Mouse (Mus musculus) embryonic facial prominence, embryonic 13.5 days (tissue): ENCODE data around the gene Sv2c. TPM values are rescaled to one million over a fixed set of nuclear protein-coding genes. Genes with fewer than 3 reads are reported as not detected.

ENCODE experiments used
- ATAC-seq: fragments of 200-750 bp; cut with Nextera tagmentation; 2 replicates; pipeline ENCODE4 v1.8.0; 2017; ENCODE audit warnings: low read depth; ENCODE audit not compliant: insufficient number of reproducible peaks, insufficient read depth, low FRiP score, low TSS enrichment
- H3K27ac ChIP-seq: fragments of 300-500 bp; sonication (generic); 2 replicates; pipeline ENCODE4 v1.5.1; 2015; ENCODE audit warnings: moderate library complexity, mild to moderate bottlenecking, inconsistent platforms
- H3K27me3 ChIP-seq: fragments of 300-500 bp; sonication (generic); 2 replicates; pipeline ENCODE4 v1.6.1; 2015; ENCODE audit warnings: mild to moderate bottlenecking, inconsistent platforms
- H3K36me3 ChIP-seq: fragments of 300-500 bp; sonication (generic); 2 replicates; pipeline ENCODE4 v1.6.1; 2015; ENCODE audit warnings: mild to moderate bottlenecking, inconsistent platforms
- H3K4me1 ChIP-seq: fragments of 300-500 bp; sonication (generic); 2 replicates; pipeline ENCODE4 v1.6.1; 2015; ENCODE audit warnings: inconsistent platforms
- H3K4me2 ChIP-seq: fragments of 300-500 bp; sonication (generic); 2 replicates; pipeline ENCODE4 v1.6.1; 2015; ENCODE audit warnings: moderate library complexity, mild to moderate bottlenecking, inconsistent platforms
- H3K4me3 ChIP-seq: fragments of 300-500 bp; sonication (generic); 2 replicates; pipeline ENCODE4 v1.5.1; 2015; ENCODE audit warnings: mild to moderate bottlenecking, inconsistent platforms
- H3K9ac ChIP-seq: fragments of 300-500 bp; sonication (generic); 2 replicates; pipeline ENCODE4 v1.6.1; 2015; ENCODE audit warnings: mild to moderate bottlenecking, inconsistent platforms
- H3K9me3 ChIP-seq: fragments of 300-500 bp; sonication (generic); 2 replicates; pipeline ENCODE4 v1.6.1; 2016; ENCODE audit warnings: inconsistent platforms
- WGBS: fragments of 180-500 bp; shearing (Covaris S2); methylation state at CpG from one replicate; pipeline ENCODE4 v1.1.7; 2015; ENCODE audit warnings: mixed read lengths; 5-methylcytosine and 5-hydroxymethylcytosine counted together
- polyA plus RNA-seq: library from polyadenylated mRNA; unstranded; fragments of >200 nt; fragmentation: Nextera tagmentation; extraction: Ambion mirVana; gene quantifications from 2 replicates; pipeline ENCODE4 v1.2.1, GENCODE M21; 2015

Gene Sv2c
- polyA plus RNA-seq = 1.5 and 1.8 TPM in 2 replicates

DNA sequence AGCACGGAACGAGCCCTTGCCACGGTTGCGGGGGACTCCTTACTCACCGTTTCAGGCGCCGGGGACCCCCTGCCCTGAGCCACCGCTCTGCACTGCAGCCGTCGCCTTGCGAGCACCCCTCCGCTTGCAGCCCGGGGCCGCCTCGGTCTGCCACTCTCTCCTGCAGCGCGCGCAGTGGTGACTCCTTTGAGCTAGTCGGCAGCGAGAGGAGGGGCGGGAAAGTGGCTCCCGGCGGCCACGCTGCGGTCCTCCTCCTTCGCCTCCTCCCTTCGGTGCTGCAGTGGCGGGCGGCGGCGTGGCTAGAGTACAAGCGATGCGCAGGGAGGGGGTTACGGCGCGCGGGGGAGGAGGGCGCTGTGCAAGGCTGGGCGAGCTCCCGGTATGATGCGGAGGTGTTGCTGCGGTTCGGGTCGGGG lies at the start of gene Sv2c:
TSS of gene Sv2c (minus strand) at position 177 of the 416 bp plus-strand sequence.
- ATAC-seq = peak; percentile 66; the same call in 1 of the 2 replicates
- Histone ChIP-seq H3K4me1 (peaks cover 30% of the 10 kb centered on the region), H3K4me3 (peak within 1 kb of the TSS; percentile 50), H3K36me3 (no peaks in the 10 kb centered on the region), H3K4me2 (peak within 1 kb of the TSS; percentile 95), H3K27me3 (peaks cover 80% of the 10 kb centered on the region), H3K9ac (peak within 1 kb of the TSS; percentile 62), H3K27ac (no peak within 1 kb of the TSS), H3K9me3 (no peaks in the 10 kb centered on the region)
- 1% methylated on average over 38 of the region's 44 CpGs for WGBS

DNA sequence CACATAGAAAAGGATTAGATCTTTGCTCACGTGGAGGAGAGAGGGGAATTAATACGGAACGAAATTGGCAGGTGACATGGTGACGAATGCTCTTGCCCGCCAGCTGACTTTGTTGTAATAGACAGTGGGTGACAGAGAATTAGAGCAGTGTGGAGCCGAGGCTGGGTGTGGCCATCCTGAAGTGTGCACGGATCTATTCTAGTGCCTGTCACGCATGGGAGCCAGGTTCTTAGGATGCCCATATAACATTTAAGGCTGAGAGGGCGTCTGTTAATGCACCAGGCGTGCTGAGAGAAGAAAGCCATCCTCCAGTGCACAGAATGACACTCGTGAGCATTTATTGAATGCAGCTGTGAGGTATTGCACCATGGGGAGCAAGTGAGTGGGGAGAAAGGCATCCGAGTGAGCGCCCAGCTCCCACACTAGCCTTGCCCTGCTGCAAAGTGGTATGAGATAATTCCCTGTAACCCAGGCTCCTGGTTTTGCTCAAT lies 48.3 kb upstream of the Sv2c start:
- Histone ChIP-seq H3K27ac (no peak overlapping the region), H3K9me3 (no peaks in the 10 kb centered on the region), H3K4me2 (no peak overlapping the region), H3K27me3 (no peaks in the 10 kb centered on the region), H3K4me1 (peaks cover 6% of the 10 kb centered on the region), H3K9ac (no peak overlapping the region), H3K4me3 (no peak overlapping the region), H3K36me3 (no peaks in the 10 kb centered on the region)
- 60% methylated on average over 13 of the region's 13 CpGs for WGBS
- ATAC-seq = no peak

DNA sequence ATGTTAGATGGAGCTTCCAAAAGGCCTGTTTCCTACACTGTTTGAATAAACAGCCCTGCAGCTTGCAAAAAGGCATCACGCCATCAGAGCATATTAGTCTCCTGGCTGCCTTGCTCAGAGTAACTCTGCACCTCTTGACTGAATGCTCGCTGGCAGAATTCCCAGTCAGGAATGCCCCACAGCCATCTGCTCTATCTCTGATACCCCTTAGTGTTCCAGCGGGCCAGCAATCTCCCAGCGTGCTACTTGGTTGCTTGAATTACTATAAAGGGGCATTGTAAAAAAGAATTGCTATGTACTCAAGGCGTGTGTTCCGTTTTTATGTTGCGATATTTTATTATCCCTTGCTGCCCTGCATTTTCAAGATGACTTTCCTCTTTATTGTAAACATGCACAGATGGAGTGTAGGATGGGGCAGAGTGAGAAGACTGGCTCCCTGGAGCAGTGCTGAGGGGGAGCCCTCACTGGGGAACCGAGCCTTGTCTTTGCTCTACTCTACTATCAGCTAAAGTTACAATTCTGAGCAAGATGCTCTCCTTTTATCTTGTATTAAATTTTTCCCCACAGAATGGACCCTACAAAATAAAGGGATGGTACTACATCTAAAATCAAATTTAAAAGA lies 43.3 kb upstream of the Sv2c start:
- peak overlapping the region; percentile 34; the same call in 1 of the 2 replicates for H3K27ac ChIP-seq
- H3K9ac ChIP-seq = no peak overlapping the region
- peaks cover 3% of the 10 kb centered on the region for H3K4me1 ChIP-seq
- no peak; the same call in 1 of the 2 replicates for ATAC-seq
- no peaks in the 10 kb centered on the region for H3K36me3 ChIP-seq
- H3K27me3 ChIP-seq = no peaks in the 10 kb centered on the region
- WGBS = 48% methylated on average over 8 of the region's 8 CpGs
- no peak overlapping the region for H3K4me2 ChIP-seq
- H3K4me3 ChIP-seq = no peak overlapping the region
- H3K9me3 ChIP-seq = no peaks in the 10 kb centered on the region

DNA sequence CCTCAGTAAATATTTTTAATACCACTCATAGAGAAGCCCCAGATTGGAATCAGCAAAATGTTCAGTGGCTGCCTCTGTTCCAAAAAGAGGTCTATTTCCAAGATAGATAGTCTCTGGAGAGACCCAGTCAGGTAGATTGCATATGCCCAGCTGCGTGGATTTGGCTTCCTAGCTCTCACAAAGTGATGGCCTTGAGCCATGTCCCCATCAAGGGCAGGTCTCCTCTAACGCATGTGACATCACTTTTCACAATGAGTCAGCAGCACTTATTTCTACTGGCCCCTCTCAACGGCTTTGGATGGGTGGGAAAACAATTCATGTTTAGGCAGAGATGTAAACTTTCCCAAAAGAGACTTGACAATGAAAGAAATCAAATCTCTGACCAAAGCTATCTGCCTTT lies 41.3 kb upstream of the Sv2c start:
- WGBS = 79% methylated on average over 3 of the region's 3 CpGs

DNA sequence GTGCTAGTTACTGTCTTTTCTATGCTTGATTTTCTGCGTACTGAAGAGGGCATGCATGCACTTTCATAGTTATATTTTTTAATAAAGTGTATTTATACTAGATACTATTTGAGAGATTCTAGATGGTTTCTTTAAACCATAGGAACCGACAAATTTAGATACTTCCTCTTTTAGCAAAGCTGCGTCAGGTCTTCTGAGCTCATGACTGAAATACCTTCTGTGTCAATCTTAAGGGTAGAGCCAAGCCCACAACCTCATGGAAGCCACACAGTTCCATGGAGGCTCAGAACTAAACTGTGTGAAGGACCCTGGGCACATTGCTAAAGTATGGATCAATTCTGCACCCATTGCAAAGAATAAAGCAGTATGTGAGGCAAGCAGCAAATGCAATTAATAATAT lies 39.9 kb upstream of the Sv2c start:
- no peak for ATAC-seq
- no peaks in the 10 kb centered on the region for H3K9me3 ChIP-seq
- H3K9ac ChIP-seq = no peak overlapping the region
- WGBS = 94% methylated on average over 3 of the region's 3 CpGs
- H3K27ac ChIP-seq = no peak overlapping the region
- H3K27me3 ChIP-seq = no peaks in the 10 kb centered on the region
- peaks cover 9% of the 10 kb centered on the region for H3K4me1 ChIP-seq
- no peak overlapping the region for H3K4me3 ChIP-seq
- no peak overlapping the region for H3K4me2 ChIP-seq
- H3K36me3 ChIP-seq = no peaks in the 10 kb centered on the region

More for the DNA sequence above, 41.3 kb upstream of the Sv2c start:
- Histone ChIP-seq H3K4me2 (no peak overlapping the region), H3K27me3 (no peaks in the 10 kb centered on the region), H3K4me3 (no peak overlapping the region), H3K4me1 (peaks cover 6% of the 10 kb centered on the region), H3K9ac (no peak overlapping the region), H3K9me3 (no peaks in the 10 kb centered on the region), H3K36me3 (no peaks in the 10 kb centered on the region), H3K27ac (no peak overlapping the region)
- ATAC-seq = no peak

DNA sequence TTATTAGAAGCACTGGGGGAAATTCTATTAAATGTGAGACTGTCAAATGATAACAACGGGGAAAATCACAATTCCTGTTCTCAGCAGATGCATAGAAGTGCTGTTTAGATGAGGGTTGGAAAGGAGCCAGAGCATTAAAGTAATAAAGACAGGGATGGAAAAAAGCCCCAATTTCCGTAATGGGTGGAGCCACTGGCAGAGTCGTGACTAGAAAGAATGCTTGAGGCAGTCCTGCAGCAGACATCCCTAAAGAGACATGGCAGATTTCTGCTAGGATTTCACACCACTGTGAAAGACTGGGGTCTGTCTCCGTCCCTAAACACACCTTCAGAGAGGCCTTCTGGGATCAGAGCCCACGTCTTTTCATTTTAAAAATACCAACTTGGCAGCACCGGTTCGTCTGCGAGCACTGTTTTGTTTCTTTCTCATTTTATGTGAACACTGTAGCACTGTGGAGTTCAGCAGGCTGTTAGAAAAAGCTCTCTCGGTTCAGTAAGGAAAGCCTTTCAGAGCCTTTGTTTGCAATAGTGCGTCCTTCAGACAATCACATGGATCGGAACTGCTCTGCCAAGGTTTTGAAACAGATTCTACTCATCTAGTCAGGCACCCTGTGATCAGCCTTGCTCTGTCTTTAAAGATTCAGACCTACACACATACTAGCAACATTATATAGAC lies 36.8 kb upstream of the Sv2c start:
- Histone ChIP-seq H3K36me3 (no peaks in the 10 kb centered on the region), H3K4me3 (peak overlapping the region; percentile 9; the same call in 1 of the 2 replicates), H3K4me2 (peak overlapping the region; percentile 37), H3K9ac (0 out of 2 replicates have a peak overlapping the region, but pooled peaks have one; percentile 6), H3K4me1 (peaks cover 13% of the 10 kb centered on the region), H3K27ac (peak overlapping the region; percentile 66), H3K9me3 (no peaks in the 10 kb centered on the region), H3K27me3 (no peaks in the 10 kb centered on the region)
- WGBS = 39% methylated on average over 11 of the region's 11 CpGs
- ATAC-seq = no peak

DNA sequence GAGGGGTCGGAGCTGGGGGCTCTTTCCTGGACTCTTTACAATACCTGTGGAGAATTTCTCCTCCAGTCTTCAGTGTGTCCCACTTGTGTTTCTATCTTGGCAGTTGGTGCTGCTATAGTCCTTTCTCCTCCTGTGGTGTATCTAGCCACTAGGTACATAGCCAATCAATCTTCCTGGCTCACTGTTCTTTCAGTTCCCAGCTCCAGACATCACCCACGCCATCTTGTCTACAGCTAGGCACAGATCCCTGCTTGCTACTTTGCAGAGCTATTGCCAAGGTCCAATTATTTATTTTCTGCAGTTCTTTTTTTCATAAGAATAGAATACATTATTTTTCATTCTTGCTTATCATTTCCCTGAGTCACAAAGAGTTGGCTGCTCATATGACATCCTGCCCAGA lies 34.2 kb upstream of the Sv2c start:
- H3K36me3 ChIP-seq = no peaks in the 10 kb centered on the region
- H3K27me3 ChIP-seq = no peaks in the 10 kb centered on the region
- peaks cover 13% of the 10 kb centered on the region for H3K4me1 ChIP-seq
- H3K9me3 ChIP-seq = no peaks in the 10 kb centered on the region
- no peak overlapping the region for H3K4me2 ChIP-seq
- no peak overlapping the region for H3K9ac ChIP-seq
- no peak for ATAC-seq
- no peak overlapping the region for H3K27ac ChIP-seq
- H3K4me3 ChIP-seq = no peak overlapping the region
- 81% methylated on average over 2 of the region's 2 CpGs for WGBS

DNA sequence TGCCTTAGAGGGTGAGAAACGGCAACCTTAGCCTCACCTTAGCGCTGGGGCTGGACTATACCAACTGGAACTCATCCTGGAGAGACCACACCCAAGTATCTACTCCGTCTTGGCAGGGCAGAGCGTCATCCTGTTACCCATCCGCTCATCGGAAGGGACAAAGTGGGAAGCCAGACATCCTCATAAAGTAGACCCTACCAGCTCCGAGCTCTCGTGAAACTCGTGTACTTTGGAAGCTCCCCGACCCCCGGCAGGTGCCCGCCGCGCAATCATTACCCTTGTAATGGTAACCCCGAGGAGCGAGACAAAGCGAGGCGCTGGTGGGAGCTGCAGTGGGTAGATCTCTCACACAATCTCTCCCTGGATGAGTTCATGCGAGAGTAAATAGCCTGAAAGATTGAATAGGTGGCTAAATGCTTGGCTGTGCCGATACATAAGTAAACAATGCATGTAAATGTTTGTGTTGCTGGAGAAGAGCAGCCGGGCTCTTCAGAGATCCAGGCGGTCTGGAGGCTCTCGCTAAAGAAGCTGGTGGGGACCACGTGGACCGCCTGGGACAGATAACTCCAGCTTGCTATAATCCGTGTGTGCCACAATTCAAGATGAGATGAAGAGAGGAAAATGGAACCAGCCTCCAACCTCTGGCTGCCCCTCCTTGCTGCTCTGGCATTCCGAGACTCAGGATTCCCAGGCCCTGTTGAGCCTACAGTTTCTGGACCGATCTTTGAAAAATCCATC lies 1.2 kb upstream of the Sv2c start:
- Histone ChIP-seq H3K27ac (no peak overlapping the region), H3K4me2 (peak overlapping the region; percentile 95), H3K9me3 (no peaks in the 10 kb centered on the region), H3K9ac (0 out of 2 replicates have a peak overlapping the region, but pooled peaks have one; percentile 32), H3K36me3 (no peaks in the 10 kb centered on the region), H3K4me3 (peak overlapping the region; percentile 50), H3K27me3 (peaks cover 71% of the 10 kb centered on the region), H3K4me1 (peaks cover 30% of the 10 kb centered on the region)
- ATAC-seq = no peak
- WGBS = 3% methylated on average over 28 of the region's 28 CpGs

DNA sequence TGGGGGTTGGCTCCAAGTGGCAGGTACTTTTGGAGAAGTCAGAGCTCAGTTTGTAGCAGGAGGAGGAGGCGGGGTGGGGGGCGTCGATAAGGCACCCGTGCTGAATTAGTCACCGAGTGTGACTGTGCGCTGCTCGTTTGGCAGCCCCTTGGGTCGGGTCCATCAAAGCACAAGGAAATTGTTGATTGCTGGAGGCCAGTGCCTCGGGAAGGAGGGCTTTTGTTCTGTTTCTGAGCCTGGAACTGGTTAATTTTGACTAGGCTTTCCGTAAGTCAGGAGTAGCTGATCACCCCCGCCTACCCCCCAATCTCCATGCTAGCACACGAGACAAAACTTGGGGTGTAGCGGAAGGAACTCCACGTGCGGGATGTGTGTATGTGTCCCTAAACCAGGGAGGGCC lies 456 bp upstream of the Sv2c start:
- peak overlapping the region; percentile 53; the same call in 1 of the 2 replicates for H3K9ac ChIP-seq

DNA sequence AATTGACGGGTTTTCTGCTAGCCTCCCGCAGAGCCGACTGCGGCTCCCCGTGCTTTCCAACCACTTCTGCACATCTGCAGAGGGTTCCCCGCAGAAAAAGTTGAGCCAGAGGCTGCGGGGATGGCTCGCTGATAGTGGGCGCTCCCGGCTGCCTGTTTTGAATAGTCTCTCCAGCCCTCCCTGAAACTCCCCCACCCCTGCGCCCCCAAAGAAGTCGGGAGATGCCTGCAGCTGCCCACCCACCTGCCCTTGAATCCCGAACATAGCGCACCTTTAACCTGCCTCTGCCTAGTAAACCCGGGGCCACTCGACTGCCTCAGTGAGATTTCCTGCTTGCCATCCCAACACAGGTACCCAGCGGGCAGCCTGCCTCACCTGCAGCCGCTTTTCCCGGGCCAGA lies 466 bp downstream of the Sv2c start:
- H3K4me1 ChIP-seq = peaks cover 30% of the 10 kb centered on the region
- no peaks in the 10 kb centered on the region for H3K9me3 ChIP-seq

More for the DNA sequence above, 456 bp upstream of the Sv2c start:
- Histone ChIP-seq H3K27me3 (peaks cover 76% of the 10 kb centered on the region), H3K36me3 (no peaks in the 10 kb centered on the region), H3K9me3 (no peaks in the 10 kb centered on the region), H3K4me3 (peak overlapping the region; percentile 50), H3K4me1 (peaks cover 30% of the 10 kb centered on the region), H3K27ac (no peak overlapping the region), H3K4me2 (peak overlapping the region; percentile 95)
- ATAC-seq = no peak
- WGBS = 0% methylated on average over 15 of the region's 15 CpGs

DNA sequence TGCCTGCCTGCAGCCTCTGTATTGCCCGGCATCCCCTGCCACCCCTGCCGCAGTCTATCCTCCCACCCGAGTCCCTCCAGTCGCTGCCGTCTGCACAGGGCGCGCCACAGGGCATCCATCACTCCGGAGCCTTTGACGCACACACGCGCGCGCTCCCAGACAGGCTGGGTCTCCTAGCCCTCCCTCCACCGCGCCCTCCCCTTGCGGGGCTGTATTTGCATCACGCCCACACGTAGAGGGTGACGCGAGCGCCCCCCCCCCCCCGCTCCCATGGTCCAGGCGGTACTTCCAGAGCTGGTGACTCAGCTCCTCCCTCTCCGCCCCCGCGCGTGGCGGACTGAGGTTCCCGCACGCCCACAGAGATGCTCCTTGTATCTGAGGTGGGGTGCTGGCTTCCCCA lies 1.3 kb downstream of the Sv2c start:
- Histone ChIP-seq H3K4me1 (peaks cover 30% of the 10 kb centered on the region), H3K9me3 (no peaks in the 10 kb centered on the region), H3K4me3 (peak overlapping the region; percentile 50), H3K27ac (no peak overlapping the region), H3K27me3 (peaks cover 84% of the 10 kb centered on the region), H3K4me2 (peak overlapping the region; percentile 95), H3K36me3 (no peaks in the 10 kb centered on the region), H3K9ac (peak overlapping the region; percentile 62)
- 0% methylated on average over 30 of the region's 30 CpGs for WGBS
- no peak for ATAC-seq

More for the DNA sequence above, 466 bp downstream of the Sv2c start:
- 2% methylated on average over 19 of the region's 19 CpGs for WGBS
- H3K36me3 ChIP-seq = no peaks in the 10 kb centered on the region
- peak overlapping the region; percentile 95 for H3K4me2 ChIP-seq
- peaks cover 84% of the 10 kb centered on the region for H3K27me3 ChIP-seq
- H3K9ac ChIP-seq = peak overlapping the region; percentile 53
- no peak overlapping the region for H3K27ac ChIP-seq
- peak overlapping the region; percentile 50 for H3K4me3 ChIP-seq
- no peak for ATAC-seq
